Mouse (Mus musculus) MEL (cell line): Measurements from ENCODE around the gene Adcy4. TPM values are rescaled to one million over a fixed set of nuclear protein-coding genes. Genes with fewer than 3 reads are reported as not detected.

Source experiments
- DNase-seq: peaks from one replicate; pipeline ENCODE4 v3.0.0; 2011; ENCODE audit warnings: low read depth, low spot score
- H3K27ac ChIP-seq: 2 replicates; pipeline ENCODE4 v1.5.1; 2012; ENCODE audit warnings: low read depth, mild to moderate bottlenecking, control low read depth, low read length, moderate library complexity; ENCODE audit not compliant: control insufficient read depth
- H3K27me3 ChIP-seq, 2 experiments: fragments of 150-350 bp in 1 of 2; sonication (generic) in 1 of 2; 2 replicates each; pipeline ENCODE4 v1.6.1; 2012; ENCODE audit warnings: low read length in 2 of 2, mild to moderate bottlenecking in 2 of 2, improper control_type of control experiment in 1 of 2, moderate library complexity in 1 of 2; ENCODE audit not compliant: insufficient read depth in 2 of 2, control insufficient read depth in 1 of 2
- H3K36me3 ChIP-seq, 2 experiments: 2 replicates each; pipeline ENCODE4 v1.6.1; 2012 to 2014; ENCODE audit warnings: low read length in 2 of 2, improper control_type of control experiment in 1 of 2, inconsistent platforms in 1 of 2, mild to moderate bottlenecking in 1 of 2; ENCODE audit not compliant: insufficient read depth in 2 of 2, control insufficient read depth in 1 of 2
- H3K4me1 ChIP-seq, 2 experiments: fragments of 150-350 bp in 1 of 2; sonication (generic) in 1 of 2; 2 replicates each; pipeline ENCODE4 v1.6.1; 2012; ENCODE audit warnings: low read length in 2 of 2, improper control_type of control experiment in 1 of 2, mild to moderate bottlenecking in 1 of 2; ENCODE audit not compliant: insufficient read depth in 2 of 2, control insufficient read depth in 1 of 2
- H3K4me3 ChIP-seq, 2 experiments: fragments of 150-350 bp in 1 of 2; sonication (generic) in 1 of 2; 2 replicates each; pipeline ENCODE4 v1.5.1; 2012; ENCODE audit warnings: low read depth in 2 of 2, low read length in 2 of 2, mild to moderate bottlenecking in 2 of 2, moderate library complexity in 2 of 2, control low read depth in 1 of 2, improper control_type of control experiment in 1 of 2; ENCODE audit not compliant: control insufficient read depth in 1 of 2, insufficient read depth in 1 of 2
- H3K79me2 ChIP-seq: 2 replicates; pipeline ENCODE4 v1.6.1; 2012; ENCODE audit warnings: mild to moderate bottlenecking, low read length, moderate library complexity; ENCODE audit not compliant: control insufficient read depth, poor library complexity, insufficient read depth
- H3K9ac ChIP-seq: 2 replicates; pipeline ENCODE4 v1.6.1; 2012; ENCODE audit warnings: low read depth, mild to moderate bottlenecking, control low read depth, low read length, moderate library complexity; ENCODE audit not compliant: control insufficient read depth, poor library complexity, severe bottlenecking
- H3K9me3 ChIP-seq: fragments of 150-350 bp; sonication (generic); replicated peaks from 2 replicates; pipeline ENCODE4 v1.6.1; 2012; ENCODE audit warnings: mild to moderate bottlenecking, low read length, improper control_type of control experiment, moderate library complexity; ENCODE audit not compliant: insufficient read depth
- BHLHE40 ChIP-seq: IDR thresholded peaks from 2 replicates; pipeline ENCODE4 v1.6.1; 2012; ENCODE audit warnings: low read depth, mild to moderate bottlenecking, inconsistent platforms, low read length, improper control_type of control experiment, borderline replicate concordance
- CHD1 ChIP-seq: IDR thresholded peaks from 2 replicates; pipeline ENCODE4 v1.6.1; 2012; ENCODE audit warnings: low read depth, mild to moderate bottlenecking, inconsistent platforms, low read length, improper control_type of control experiment
- CHD2 ChIP-seq: IDR thresholded peaks from 2 replicates; pipeline ENCODE4 v1.6.1; 2011; ENCODE audit warnings: low read length, improper control_type of control experiment
- CTCF ChIP-seq, 3 experiments: IDR thresholded peaks in 2 of 3; conservative IDR thresholded peaks in 1 of 3; 2 replicates each; pipeline ENCODE4 v1.5.1; 2011 to 2012; ENCODE audit warnings: low read length in 3 of 3, low read depth in 2 of 3, mild to moderate bottlenecking in 2 of 3, improper control_type of control experiment in 1 of 3, inconsistent platforms in 1 of 3, mixed read lengths in 1 of 3, moderate library complexity in 1 of 3; ENCODE audit not compliant: control insufficient read depth in 1 of 3, insufficient read depth in 1 of 3, poor library complexity in 1 of 3, severe bottlenecking in 1 of 3
- E2F4 ChIP-seq: IDR thresholded peaks from 2 replicates; pipeline ENCODE4 v1.6.1; 2011; ENCODE audit warnings: low read depth, low read length, improper control_type of control experiment, borderline replicate concordance
- ELF1 ChIP-seq: IDR thresholded peaks from 2 replicates; pipeline ENCODE4 v1.6.1; 2014; ENCODE audit warnings: low read depth, mild to moderate bottlenecking, inconsistent platforms, low read length, improper control_type of control experiment, moderate library complexity
- EP300 ChIP-seq, 2 experiments: IDR thresholded peaks; 2 replicates each; pipeline ENCODE4 v1.6.1; 2011; ENCODE audit warnings: improper control_type of control experiment in 2 of 2, low read length in 2 of 2, low read depth in 1 of 2, mild to moderate bottlenecking in 1 of 2
- GABPA ChIP-seq: IDR thresholded peaks from 2 replicates; pipeline ENCODE4 v1.6.1; 2012; ENCODE audit warnings: low read depth, mild to moderate bottlenecking, inconsistent platforms, low read length, improper control_type of control experiment, moderate library complexity
- HCFC1 ChIP-seq: IDR thresholded peaks from 2 replicates; pipeline ENCODE4 v1.6.1; 2012; ENCODE audit warnings: low read depth, mild to moderate bottlenecking, inconsistent platforms, low read length, improper control_type of control experiment, moderate library complexity
- JUND ChIP-seq: IDR thresholded peaks from 2 replicates; pipeline ENCODE4 v1.6.1; 2011; ENCODE audit warnings: low read depth, mild to moderate bottlenecking, improper control_type of control experiment, low read length
- KAT2A ChIP-seq: conservative IDR thresholded peaks from 2 replicates; pipeline ENCODE4 v1.6.1; 2012; ENCODE audit warnings: low read depth, low read length, improper control_type of control experiment, inconsistent platforms
- MAFK ChIP-seq: IDR thresholded peaks from 2 replicates; pipeline ENCODE4 v1.6.1; 2011; ENCODE audit warnings: low read depth, mild to moderate bottlenecking, low read length, improper control_type of control experiment, borderline replicate concordance
- MAX ChIP-seq: IDR thresholded peaks from 2 replicates; pipeline ENCODE4 v1.6.1; 2011; ENCODE audit warnings: low read length, improper control_type of control experiment
- MAZ ChIP-seq: IDR thresholded peaks from 2 replicates; pipeline ENCODE4 v1.6.1; 2012; ENCODE audit warnings: low read depth, mild to moderate bottlenecking, inconsistent platforms, low read length, improper control_type of control experiment
- MEF2A ChIP-seq: IDR thresholded peaks from 2 replicates; pipeline ENCODE4 v1.6.1; 2014; ENCODE audit warnings: low read depth, mild to moderate bottlenecking, inconsistent platforms, low read length, improper control_type of control experiment; ENCODE audit not compliant: poor library complexity, insufficient replicate concordance, severe bottlenecking; ENCODE audit errors: extremely low read depth
- MXI1 ChIP-seq: IDR thresholded peaks from 2 replicates; pipeline ENCODE4 v1.6.1; 2011; ENCODE audit warnings: mild to moderate bottlenecking, low read depth, low read length, improper control_type of control experiment
- MYB ChIP-seq: IDR thresholded peaks from 2 replicates; pipeline ENCODE4 v1.6.1; 2011; ENCODE audit warnings: mild to moderate bottlenecking, low read depth, low read length, improper control_type of control experiment
- MYC ChIP-seq: IDR thresholded peaks from 2 replicates; pipeline ENCODE4 v1.6.1; 2011; ENCODE audit warnings: low read depth, mild to moderate bottlenecking, low read length, improper control_type of control experiment, moderate library complexity
- NELFE ChIP-seq: IDR thresholded peaks from 2 replicates; pipeline ENCODE4 v1.6.1; 2011; ENCODE audit warnings: low read depth, low read length, improper control_type of control experiment
- NRF1 ChIP-seq: IDR thresholded peaks from 2 replicates; pipeline ENCODE4 v1.6.1; 2014; ENCODE audit warnings: low read depth, mild to moderate bottlenecking, inconsistent platforms, low read length, improper control_type of control experiment, moderate library complexity; ENCODE audit not compliant: poor library complexity, insufficient read depth, severe bottlenecking
- POLR2A ChIP-seq, 2 experiments: IDR thresholded peaks; 2 replicates each; pipeline ENCODE4 v1.6.1; 2011 to 2012; ENCODE audit warnings: low read length in 2 of 2, mild to moderate bottlenecking in 2 of 2, control low read depth in 1 of 2, improper control_type of control experiment in 1 of 2, low read depth in 1 of 2, moderate library complexity in 1 of 2; ENCODE audit not compliant: control insufficient read depth in 1 of 2, insufficient read depth in 1 of 2, poor library complexity in 1 of 2
- POLR2AphosphoS2 ChIP-seq: IDR thresholded peaks from 2 replicates; pipeline ENCODE4 v1.6.1; 2011; ENCODE audit warnings: low read length, improper control_type of control experiment
- POLR2AphosphoS5 ChIP-seq: IDR thresholded peaks from 2 replicates; pipeline ENCODE4 v1.6.1; 2012; ENCODE audit warnings: low read depth, borderline replicate concordance, mild to moderate bottlenecking, inconsistent platforms, low read length, moderate library complexity, mixed read lengths
- RCOR1 ChIP-seq: IDR thresholded peaks from 2 replicates; pipeline ENCODE4 v1.6.1; 2012; ENCODE audit warnings: low read depth, mild to moderate bottlenecking, inconsistent platforms, low read length, improper control_type of control experiment
- SIN3A ChIP-seq: IDR thresholded peaks from 2 replicates; pipeline ENCODE4 v1.6.1; 2012; ENCODE audit warnings: low read length, improper control_type of control experiment, inconsistent platforms
- SMC3 ChIP-seq: IDR thresholded peaks from 2 replicates; pipeline ENCODE4 v1.6.1; 2011; ENCODE audit warnings: low read depth, low read length, improper control_type of control experiment
- TAL1 ChIP-seq: IDR thresholded peaks from 2 replicates; pipeline ENCODE4 v1.6.1; 2012; ENCODE audit warnings: mild to moderate bottlenecking, inconsistent platforms, low read length, moderate library complexity, mixed read lengths
- TBP ChIP-seq: IDR thresholded peaks from 2 replicates; pipeline ENCODE4 v1.8.0; 2011; ENCODE audit warnings: low read depth, low read length, improper control_type of control experiment
- TCF12 ChIP-seq: IDR thresholded peaks from 2 replicates; pipeline ENCODE4 v1.6.1; 2014; ENCODE audit warnings: low read depth, mild to moderate bottlenecking, inconsistent platforms, low read length, improper control_type of control experiment, moderate library complexity
- UBTF ChIP-seq: IDR thresholded peaks from 2 replicates; pipeline ENCODE4 v1.6.1; 2012; ENCODE audit warnings: low read depth, mild to moderate bottlenecking, inconsistent platforms, low read length, improper control_type of control experiment, moderate library complexity, borderline replicate concordance; ENCODE audit not compliant: insufficient read depth
- USF1 ChIP-seq: IDR thresholded peaks from 2 replicates; pipeline ENCODE4 v1.6.1; 2014; ENCODE audit warnings: low read depth, mild to moderate bottlenecking, inconsistent platforms, low read length, improper control_type of control experiment, moderate library complexity
- USF2 ChIP-seq, 2 experiments: IDR thresholded peaks; 2 replicates each; pipeline ENCODE4 v1.6.1; 2011 to 2012; ENCODE audit warnings: improper control_type of control experiment in 2 of 2, low read length in 2 of 2, borderline replicate concordance in 1 of 2, inconsistent platforms in 1 of 2, low read depth in 1 of 2, mild to moderate bottlenecking in 1 of 2; ENCODE audit not compliant: insufficient read depth in 1 of 2
- ZC3H11A ChIP-seq: IDR thresholded peaks from 2 replicates; pipeline ENCODE4 v1.6.1; 2012; ENCODE audit warnings: low read depth, mild to moderate bottlenecking, inconsistent platforms, low read length, improper control_type of control experiment
- ZKSCAN1 ChIP-seq: IDR thresholded peaks from 2 replicates; pipeline ENCODE4 v1.6.1; 2012; ENCODE audit warnings: low read depth, mild to moderate bottlenecking, inconsistent platforms, low read length, improper control_type of control experiment, moderate library complexity
- ZMIZ1 ChIP-seq: IDR thresholded peaks from 2 replicates; pipeline ENCODE4 v1.6.1; 2012; ENCODE audit warnings: low read depth, mild to moderate bottlenecking, inconsistent platforms, low read length, improper control_type of control experiment, moderate library complexity
- ZNF384 ChIP-seq: IDR thresholded peaks from 2 replicates; pipeline ENCODE4 v1.6.1; 2012; ENCODE audit warnings: low read depth, mild to moderate bottlenecking, inconsistent platforms, low read length, improper control_type of control experiment
- polyA plus RNA-seq, 2 experiments: library from polyadenylated mRNA; stranded (reverse) in 1 of 2; unstranded in 1 of 2; fragments of >175 nt in 1 of 2; fragments of >200 nt in 1 of 2; gene quantifications; 2 replicates each; pipeline versions ENCODE4 v1.2.1 to v1.2.4; 2012; ENCODE audit warnings: low replicate concordance in 2 of 2, low read depth in 1 of 2; ENCODE audit not compliant: insufficient read length in 2 of 2, insufficient read depth in 1 of 2, missing spikeins in 1 of 2
- total RNA-seq: library from RNA; depleted of rRNA; stranded (reverse); fragments of 300-350 nt; gene quantifications from 2 replicates; pipeline ENCODE4 v1.2.3, GENCODE M21; 2012

Adcy4 gene
- total and polyA plus RNA-seq, 3 experiments: 0.19 to 0.35 TPM; not detected in 1

DNA sequence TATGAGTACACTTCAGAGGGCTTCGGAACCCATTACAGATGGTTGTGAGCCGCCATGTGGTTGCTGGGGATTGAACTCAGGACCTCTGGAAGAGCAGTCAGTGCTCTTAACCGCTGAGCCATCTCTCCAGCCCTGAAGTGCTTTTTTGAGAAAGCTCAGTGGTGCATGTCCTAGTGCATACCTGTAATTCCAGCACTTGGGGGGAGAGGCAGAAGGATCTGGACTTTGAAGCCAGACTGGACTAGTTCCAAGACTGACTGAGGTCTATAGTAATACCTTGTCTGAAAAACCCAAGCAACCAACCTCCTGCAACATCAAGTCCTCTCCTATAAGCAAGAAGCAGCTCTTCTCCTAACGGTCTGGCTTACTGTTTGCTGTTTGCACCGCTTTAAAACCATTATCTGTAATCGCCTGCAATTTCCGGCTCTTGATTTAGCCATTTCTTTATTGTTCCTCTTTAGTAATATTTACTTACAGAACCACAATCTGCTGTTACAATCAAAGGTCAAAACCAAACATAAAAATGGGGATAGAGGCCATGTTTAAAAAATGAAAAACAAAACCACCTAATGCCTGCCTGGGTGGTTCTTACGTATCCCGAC lies 46.7 kb downstream of the Adcy4 start:
- no peaks in the 10 kb centered on the region for H3K9me3 ChIP-seq
- H3K4me3 ChIP-seq: peak overlapping the region; percentile 24 to 30; a peak in 3 of 4 replicates
- H3K4me1 ChIP-seq: peaks cover 18 to 29% of the 10 kb centered on the region in 2 experiments
- DNase-seq: peak; percentile 80
- H3K27ac ChIP-seq: peak overlapping the region; percentile 90
- H3K79me2 ChIP-seq: no peaks in the 10 kb centered on the region
- H3K36me3 ChIP-seq: peaks cover 0 to 20% of the 10 kb centered on the region in 2 experiments; a peak in 2 of 4 replicates
- peak overlapping the region; percentile 45; the same call in 1 of the 2 replicates for H3K9ac ChIP-seq
- H3K27me3 ChIP-seq: no peaks in the 10 kb centered on the region
- TF ChIP-seq TBP (peak; percentile 68), ZC3H11A (no peak), SIN3A (peak; percentile 90), ZNF384 (no peak), MYB (peak; percentile 91), MYC (peak; percentile 66), E2F4 (no peak), GABPA (0 out of 2 replicates have a peak, but pooled peaks have one; percentile 48), USF1 (no peak), ELF1 (no peak), POLR2AphosphoS5 (no peak), SMC3 (peak; percentile 22; the same call in 1 of the 2 replicates), MAZ (no peak), BHLHE40 (peak; percentile 52; the same call in 1 of the 2 replicates), MAX (peak; percentile 72; the same call in 1 of the 2 replicates), HCFC1 (peak; percentile 56; the same call in 1 of the 2 replicates), ZMIZ1 (peak; percentile 63; the same call in 1 of the 2 replicates), ZKSCAN1 (no peak), MAFK (peak; percentile 60), JUND (no peak), RCOR1 (peak; percentile 96), USF2 (IDR thresholded peaks at IDR 0.05; ENCODE audit: borderline replicate concordance in 1 of 2, insufficient read depth in 1 of 2, low read depth in 1 of 2, low read length in 2 of 2) (no peak), KAT2A (peak; percentile 50), CHD2 (no peak), NELFE (0 out of 2 replicates have a peak, but pooled peaks have one; percentile 27), TAL1 (peak; percentile 70), NRF1 (no peak), MEF2A (peak; percentile 80; the same call in 1 of the 2 replicates), CHD1 (no peak), UBTF (no peak), CTCF (IDR thresholded peaks at IDR 0.05 in 2 of 3, conservative IDR thresholded peaks at IDR 0.05 in 1 of 3; ENCODE audit: control insufficient read depth in 1 of 3, insufficient read depth in 1 of 3, low read depth in 2 of 3, low read length in 3 of 3, poor library complexity in 1 of 3, severe bottlenecking in 1 of 3) (no peak), POLR2AphosphoS2 (no peak; the same call in 1 of the 2 replicates), EP300 (IDR thresholded peaks at IDR 0.05; ENCODE audit: low read depth in 1 of 2, low read length in 2 of 2) (peak; percentile 92 to 94), POLR2A (IDR thresholded peaks at IDR 0.05; ENCODE audit: control insufficient read depth in 1 of 2, insufficient read depth in 1 of 2, low read depth in 1 of 2, low read length in 2 of 2, poor library complexity in 1 of 2) (no peak), TCF12 (peak; percentile 91), MXI1 (peak; percentile 50; the same call in 1 of the 2 replicates)
